Mouse (Mus musculus) heart, embryonic 11.5 days (tissue): ENCODE measurements around the gene Syce2. TPM values are rescaled to one million over a fixed set of nuclear protein-coding genes. Genes with fewer than 3 reads are reported as not detected.

Experiments used
- ATAC-seq: fragments of 200-750 bp; cut with Nextera tagmentation; replicated peaks from 2 replicates; pipeline ENCODE4 v1.8.0; 2017; ENCODE audit warnings: moderate library complexity; ENCODE audit not compliant: insufficient number of reproducible peaks, low FRiP score, low TSS enrichment
- H3K27ac ChIP-seq: fragments of 300-500 bp; sonication (generic); 2 replicates; pipeline ENCODE4 v1.5.1; 2014; ENCODE audit warnings: mild to moderate bottlenecking, low read depth, low read length
- H3K27me3 ChIP-seq: fragments of 300-500 bp; sonication (generic); 2 replicates; pipeline ENCODE4 v1.6.1; 2014; ENCODE audit warnings: mild to moderate bottlenecking, low read length, mixed read lengths; ENCODE audit not compliant: control insufficient read depth, insufficient read depth
- H3K36me3 ChIP-seq: fragments of 300-500 bp; sonication (generic); 2 replicates; pipeline ENCODE4 v1.6.1; 2014; ENCODE audit warnings: mild to moderate bottlenecking, low read length, moderate library complexity, mixed read lengths; ENCODE audit not compliant: control insufficient read depth, insufficient read depth
- H3K4me1 ChIP-seq: fragments of 300-500 bp; sonication (generic); 2 replicates; pipeline ENCODE4 v1.6.1; 2014; ENCODE audit warnings: low read length; ENCODE audit not compliant: control insufficient read depth, insufficient read depth
- H3K4me2 ChIP-seq: fragments of 300-500 bp; sonication (generic); 2 replicates; pipeline ENCODE4 v1.6.1; 2014; ENCODE audit warnings: mild to moderate bottlenecking, moderate library complexity
- H3K4me3 ChIP-seq: fragments of 300-500 bp; sonication (generic); 2 replicates; pipeline ENCODE4 v1.5.1; 2014; ENCODE audit warnings: low read depth, low read length
- H3K9ac ChIP-seq: fragments of 300-500 bp; sonication (generic); 2 replicates; pipeline ENCODE4 v1.6.1; 2014; ENCODE audit warnings: mild to moderate bottlenecking, low read depth, low read length, moderate library complexity
- H3K9me3 ChIP-seq: fragments of 300-500 bp; sonication (generic); replicated peaks from 2 replicates; pipeline ENCODE4 v1.6.1; 2016; ENCODE audit warnings: low read length; ENCODE audit not compliant: control insufficient read depth
- WGBS: fragments of 180-500 bp; shearing (Covaris S2); extraction: QIAGEN DNeasy Blood & Tissue Kit; methylation state at CpG from one replicate; pipeline ENCODE4 v1.1.7; 2014; ENCODE audit not compliant: insufficient replicate concordance; 5-methylcytosine and 5-hydroxymethylcytosine counted together
- polyA plus RNA-seq: library from polyadenylated mRNA; unstranded; fragments of >200 nt; fragmentation: Nextera tagmentation; extraction: Ambion mirVana; gene quantifications from 2 replicates; pipeline ENCODE4 v1.2.1, GENCODE M21; 2014

Syce2 gene
- polyA plus RNA-seq, 1 experiment from 2014 or later: 49.6 TPM

DNA sequence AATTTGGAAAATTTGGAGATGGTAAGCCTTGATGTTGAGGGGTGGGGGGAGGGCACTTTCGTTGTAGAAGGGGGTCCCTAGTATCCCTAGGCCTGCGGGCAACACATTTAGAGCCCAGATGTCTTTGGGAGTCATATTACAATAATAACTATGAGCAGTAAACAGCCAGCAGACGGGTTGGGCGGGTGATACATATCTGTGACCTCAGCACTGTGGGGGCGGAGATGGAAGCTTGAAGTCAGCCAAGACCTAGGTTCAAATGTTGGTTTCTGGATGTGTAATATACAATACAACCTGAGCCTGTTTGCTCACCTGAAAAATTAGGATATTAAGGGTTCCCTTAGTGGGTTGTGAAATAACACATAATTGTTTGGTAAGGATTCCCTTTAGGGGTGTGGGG lies 38.0 kb downstream of the Syce2 start:
- WGBS: 76% methylated on average over 5 of the region's 5 CpGs
- Histone ChIP-seq H3K4me3 (no peak overlapping the region), H3K9me3 (no peaks in the 10 kb centered on the region), H3K36me3 (no peaks in the 10 kb centered on the region), H3K4me1 (peaks cover 9% of the 10 kb centered on the region), H3K27ac (no peak overlapping the region), H3K9ac (no peak overlapping the region), H3K27me3 (peaks cover 56% of the 10 kb centered on the region), H3K4me2 (no peak overlapping the region)
- ATAC-seq: no peak

DNA sequence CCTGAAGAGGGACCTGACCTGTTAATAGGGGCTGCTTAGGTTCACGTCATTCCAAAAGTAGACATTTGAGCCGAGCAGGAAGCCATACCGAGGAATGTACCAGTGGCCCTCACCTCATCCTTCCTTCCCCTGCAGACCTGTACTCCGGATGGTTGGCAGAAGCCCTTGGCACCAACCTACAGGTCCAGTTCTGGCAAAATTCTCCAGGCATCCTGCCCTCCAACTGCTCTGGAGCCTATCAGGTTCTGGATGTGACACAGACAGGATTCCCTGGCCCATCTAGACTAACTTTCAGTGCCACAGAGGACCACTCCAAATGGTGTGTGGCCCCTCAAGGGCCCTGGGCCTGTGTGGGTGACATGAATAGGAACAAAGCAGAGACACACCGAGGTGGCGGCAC lies 38.6 kb downstream of the Syce2 start:
- no peak overlapping the region for H3K27ac ChIP-seq
- H3K9ac ChIP-seq: no peak overlapping the region
- no peak overlapping the region for H3K4me3 ChIP-seq
- no peak for ATAC-seq
- H3K4me1 ChIP-seq: peaks cover 9% of the 10 kb centered on the region
- no peaks in the 10 kb centered on the region for H3K36me3 ChIP-seq
- H3K9me3 ChIP-seq: no peaks in the 10 kb centered on the region
- WGBS: 79% methylated on average over 6 of the region's 6 CpGs
- H3K4me2 ChIP-seq: no peak overlapping the region
- peaks cover 60% of the 10 kb centered on the region for H3K27me3 ChIP-seq

DNA sequence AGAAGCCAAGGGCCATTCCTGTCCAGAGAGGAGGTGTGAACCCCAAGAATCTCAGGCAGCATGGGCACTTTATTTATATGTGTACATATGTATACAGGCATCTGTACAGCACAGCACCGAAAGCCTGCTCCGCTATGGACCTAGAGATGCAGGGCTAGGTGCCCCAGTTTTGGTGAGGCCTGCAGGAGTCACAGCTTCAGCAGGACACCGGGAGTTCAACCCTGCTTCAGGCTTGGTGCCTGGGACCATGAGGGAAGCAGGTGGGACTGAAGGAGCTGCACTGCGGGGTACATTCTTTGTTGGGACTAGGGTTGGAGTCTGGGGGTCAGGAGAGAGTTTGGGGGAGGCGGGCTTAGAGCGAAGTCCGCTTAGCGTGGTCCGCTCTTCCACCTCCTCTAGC lies 39.9 kb downstream of the Syce2 start:
- no peak overlapping the region for H3K9ac ChIP-seq
- no peak overlapping the region for H3K4me3 ChIP-seq
- H3K4me1 ChIP-seq: peaks cover 9% of the 10 kb centered on the region
- no peaks in the 10 kb centered on the region for H3K9me3 ChIP-seq
- peaks cover 70% of the 10 kb centered on the region for H3K27me3 ChIP-seq
- no peak overlapping the region for H3K4me2 ChIP-seq
- H3K27ac ChIP-seq: no peak overlapping the region
- ATAC-seq: no peak
- 78% methylated on average over 9 of the region's 9 CpGs for WGBS
- no peaks in the 10 kb centered on the region for H3K36me3 ChIP-seq

DNA sequence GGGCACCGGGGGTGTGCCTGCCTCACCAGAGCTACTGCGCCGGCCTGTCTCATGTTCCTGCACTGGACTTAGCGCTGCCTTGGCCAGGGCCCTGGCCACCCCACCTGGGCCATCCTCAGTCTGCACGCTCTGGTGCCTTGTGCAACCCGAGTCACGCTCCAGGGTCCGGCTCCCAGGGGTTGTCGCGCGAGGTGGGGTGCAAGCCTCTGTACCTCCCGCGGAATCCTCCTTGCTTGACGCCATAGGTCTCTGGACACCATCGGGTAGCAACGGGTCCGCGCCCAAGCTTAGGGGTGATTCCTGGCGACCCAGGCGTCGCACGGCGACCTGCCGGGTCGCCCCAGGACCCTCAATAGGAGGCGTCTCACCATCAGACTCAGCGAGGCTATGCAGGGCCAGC lies 40.5 kb downstream of the Syce2 start:
- Histone ChIP-seq H3K36me3 (no peaks in the 10 kb centered on the region), H3K4me1 (peaks cover 9% of the 10 kb centered on the region), H3K4me3 (peak overlapping the region; percentile 49), H3K27me3 (peaks cover 74% of the 10 kb centered on the region), H3K9me3 (no peaks in the 10 kb centered on the region), H3K27ac (no peak overlapping the region), H3K4me2 (peak overlapping the region; percentile 95), H3K9ac (peak overlapping the region; percentile 50; the same call in 1 of the 2 replicates)
- ATAC-seq: no peak
- WGBS: 22% methylated on average over 27 of the region's 27 CpGs

DNA sequence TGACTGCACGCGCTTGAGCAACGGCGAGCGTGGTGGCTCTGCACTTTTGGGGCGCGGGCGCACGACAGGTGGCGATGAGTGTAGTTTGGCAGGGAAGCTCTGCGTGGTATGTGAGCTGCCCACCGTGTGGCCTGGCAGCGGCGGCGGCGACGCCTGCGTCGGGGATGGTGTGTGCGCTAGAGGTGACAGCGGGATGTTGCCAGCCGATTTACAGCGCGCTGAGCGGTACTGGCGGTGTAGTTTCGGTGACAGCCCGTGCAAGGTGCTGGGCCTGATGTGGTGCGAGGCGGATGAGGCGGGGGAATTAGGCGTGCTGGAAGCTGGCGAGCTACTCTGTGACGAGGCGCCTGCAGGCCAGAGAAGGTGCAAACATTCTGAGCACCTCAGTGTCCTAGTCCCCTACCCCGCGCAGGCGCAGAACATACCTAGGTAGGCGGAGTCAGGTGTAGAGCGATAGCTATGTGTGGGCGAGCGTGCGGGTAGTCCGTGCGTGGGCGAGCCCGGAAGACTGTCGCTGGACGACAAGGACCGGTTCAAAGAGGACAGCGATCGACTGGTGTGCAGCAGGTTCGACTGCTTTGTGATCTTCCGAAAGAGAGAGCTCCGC lies 41.1 kb downstream of the Syce2 start:
- WGBS: 1% methylated on average over 55 of the region's 55 CpGs
- Histone ChIP-seq H3K9me3 (no peaks in the 10 kb centered on the region), H3K27ac (no peak overlapping the region), H3K9ac (peak overlapping the region; percentile 50; the same call in 1 of the 2 replicates), H3K4me2 (peak overlapping the region; percentile 95), H3K4me1 (peaks cover 9% of the 10 kb centered on the region), H3K36me3 (no peaks in the 10 kb centered on the region), H3K27me3 (peaks cover 80% of the 10 kb centered on the region), H3K4me3 (peak overlapping the region; percentile 49)
- ATAC-seq: 0 out of 2 replicates have a peak, but pooled peaks have one; percentile 46

DNA sequence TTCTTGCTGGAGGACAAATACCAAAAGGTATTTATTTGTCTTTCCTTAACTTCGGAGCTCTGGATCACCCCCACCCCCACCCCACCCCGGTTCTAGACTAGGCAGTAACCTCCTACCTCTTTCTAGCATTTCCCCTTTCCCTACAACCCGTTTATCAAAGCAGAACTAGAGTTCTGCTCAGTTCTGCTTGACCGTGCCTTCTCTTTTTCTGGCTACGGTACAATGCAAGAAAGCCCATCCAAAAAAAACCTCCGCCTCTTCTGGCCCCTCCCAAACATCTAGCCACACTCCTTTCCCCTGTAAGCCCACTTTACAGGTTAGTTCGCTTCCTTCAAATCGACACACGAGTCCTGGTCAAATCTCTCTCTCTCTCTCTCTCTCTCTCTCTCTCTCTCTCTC lies 41.6 kb downstream of the Syce2 start:
- Histone ChIP-seq H3K4me2 (peak overlapping the region; percentile 95), H3K27ac (no peak overlapping the region), H3K27me3 (peaks cover 85% of the 10 kb centered on the region), H3K9ac (0 out of 2 replicates have a peak overlapping the region, but pooled peaks have one; percentile 50), H3K4me3 (peak overlapping the region; percentile 49), H3K4me1 (peaks cover 9% of the 10 kb centered on the region), H3K36me3 (no peaks in the 10 kb centered on the region), H3K9me3 (no peaks in the 10 kb centered on the region)
- no peak for ATAC-seq
- WGBS: 14% methylated on average over 9 of the region's 9 CpGs

DNA sequence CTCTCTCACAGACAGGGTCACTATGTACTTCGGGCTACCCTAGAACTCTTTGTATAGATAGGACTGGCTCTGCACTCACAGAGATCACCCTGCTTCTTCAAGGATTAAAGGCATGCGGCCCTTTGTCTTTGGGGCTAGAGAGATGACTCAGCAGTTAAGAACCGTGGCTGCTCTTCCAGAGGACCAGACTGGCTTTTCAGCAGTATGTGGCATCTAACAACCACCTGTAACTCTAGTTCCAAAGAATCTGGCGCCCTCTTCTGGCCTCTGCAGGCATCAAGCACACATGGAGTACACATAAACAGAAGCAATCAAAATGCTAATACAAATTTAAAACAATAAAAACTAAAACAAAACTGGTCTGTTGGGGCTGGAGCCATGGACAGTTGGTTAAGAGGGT lies 42.0 kb downstream of the Syce2 start:
- no peak overlapping the region for H3K4me3 ChIP-seq
- no peaks in the 10 kb centered on the region for H3K9me3 ChIP-seq
- 26% methylated on average over 4 of the region's 4 CpGs for WGBS
- H3K4me1 ChIP-seq: peaks cover 5% of the 10 kb centered on the region
- H3K27me3 ChIP-seq: peaks cover 88% of the 10 kb centered on the region
- no peak overlapping the region for H3K9ac ChIP-seq
- H3K27ac ChIP-seq: no peak overlapping the region
- no peaks in the 10 kb centered on the region for H3K36me3 ChIP-seq
- no peak for ATAC-seq
- H3K4me2 ChIP-seq: peak overlapping the region; percentile 95

DNA sequence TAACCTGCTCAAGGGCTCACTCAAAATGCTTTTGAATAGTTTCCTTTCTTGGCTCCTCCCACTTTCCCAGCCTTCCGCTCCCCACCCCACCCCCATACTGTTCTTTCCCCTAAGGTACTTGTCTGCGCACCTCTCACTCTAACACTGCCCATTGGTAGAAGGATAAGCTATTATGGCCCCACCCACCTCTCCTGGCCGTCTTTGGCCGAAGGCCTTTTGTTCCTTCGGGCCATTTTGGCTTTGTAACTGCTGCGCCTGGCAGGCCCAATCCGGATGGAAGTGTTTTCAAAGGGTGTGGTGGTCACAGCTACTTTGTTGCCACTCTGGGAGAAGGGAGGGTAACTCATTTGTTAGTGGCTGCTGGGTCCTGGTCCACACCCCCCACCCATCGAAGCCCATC lies 43.4 kb downstream of the Syce2 start:
- Histone ChIP-seq H3K4me3 (no peak overlapping the region), H3K27me3 (peaks cover 86% of the 10 kb centered on the region), H3K9ac (no peak overlapping the region), H3K27ac (no peak overlapping the region), H3K9me3 (no peaks in the 10 kb centered on the region), H3K36me3 (no peaks in the 10 kb centered on the region), H3K4me2 (no peak overlapping the region), H3K4me1 (peaks cover 5% of the 10 kb centered on the region)
- no peak for ATAC-seq
- WGBS: 82% methylated on average over 8 of the region's 8 CpGs

DNA sequence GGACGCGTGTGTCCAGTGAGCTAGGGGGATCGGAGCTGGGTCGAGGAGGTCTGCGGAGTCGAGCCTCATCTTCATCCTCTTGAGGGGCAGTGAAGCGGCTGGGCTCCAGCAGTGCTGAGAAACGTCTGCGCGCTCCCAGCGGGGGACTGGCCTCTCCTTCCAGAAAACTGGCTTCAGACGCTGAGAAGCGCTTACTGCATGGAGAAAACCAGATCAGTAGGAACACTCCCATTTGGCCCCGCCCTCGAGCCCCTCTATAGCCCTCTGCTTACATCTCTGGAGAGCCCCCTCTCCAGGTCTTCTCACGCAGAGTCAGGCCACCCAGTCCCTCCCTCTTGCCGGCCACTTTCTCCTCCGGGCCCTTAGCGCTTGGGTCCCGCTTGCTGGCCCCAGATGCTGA lies 45.9 kb downstream of the Syce2 start:
- WGBS: 20% methylated on average over 20 of the region's 20 CpGs
- peaks cover under 1% of the 10 kb centered on the region for H3K4me1 ChIP-seq
- no peak overlapping the region for H3K27ac ChIP-seq
- H3K9ac ChIP-seq: no peak overlapping the region
- H3K4me3 ChIP-seq: no peak overlapping the region
- ATAC-seq: no peak
- H3K4me2 ChIP-seq: no peak overlapping the region; the same call in 1 of the 2 replicates
- H3K36me3 ChIP-seq: no peaks in the 10 kb centered on the region
- peaks cover 64% of the 10 kb centered on the region for H3K27me3 ChIP-seq
- H3K9me3 ChIP-seq: no peaks in the 10 kb centered on the region
